Mouse (Mus musculus) forebrain, embryonic 10.5 days (tissue): ENCODE measurements around the gene Emc7. TPM values are rescaled to one million over a fixed set of nuclear protein-coding genes. Genes with fewer than 3 reads are reported as not detected.

Experiments
- DNase-seq: peaks from one replicate; pipeline ENCODE4 v3.0.0-alpha.2; 2017; ENCODE audit warnings: low spot score; ENCODE audit errors: extremely low spot score
- H3K27ac ChIP-seq: fragments of 300-500 bp; sonication (generic); 2 replicates; pipeline ENCODE4 v1.5.1; 2016; ENCODE audit warnings: mild to moderate bottlenecking
- H3K27me3 ChIP-seq: fragments of 300-500 bp; sonication (generic); 2 replicates; pipeline ENCODE4 v1.6.1; 2016; ENCODE audit warnings: mild to moderate bottlenecking; ENCODE audit not compliant: poor library complexity, severe bottlenecking
- H3K36me3 ChIP-seq: fragments of 300-500 bp; sonication (generic); replicated peaks from 2 replicates; pipeline ENCODE4 v1.6.1; 2016; ENCODE audit warnings: mild to moderate bottlenecking, moderate library complexity
- H3K4me1 ChIP-seq: fragments of 300-500 bp; sonication (generic); 2 replicates; pipeline ENCODE4 v1.6.1; 2016
- H3K4me3 ChIP-seq: fragments of 300-500 bp; sonication (generic); 2 replicates; pipeline ENCODE4 v1.5.1; 2016; ENCODE audit warnings: mild to moderate bottlenecking, moderate library complexity
- H3K9me3 ChIP-seq: fragments of 300-500 bp; sonication (generic); 2 replicates; pipeline ENCODE4 v1.6.1; 2016; ENCODE audit warnings: mild to moderate bottlenecking, moderate library complexity
- WGBS: fragments of 180-500 bp; shearing (Covaris S2); methylation state at CpG from one replicate; pipeline ENCODE4 v1.1.7; 2016; 5-methylcytosine and 5-hydroxymethylcytosine counted together
- polyA plus RNA-seq: library from polyadenylated mRNA; unstranded; fragments of >200 nt; fragmentation: Nextera tagmentation; extraction: Ambion mirVana; gene quantifications from 2 replicates; pipeline ENCODE4 v1.2.1, GENCODE M21; 2016

Gene Emc7
- polyA plus RNA-seq, 1 experiment from 2014 or later = 10.7 TPM

DNA sequence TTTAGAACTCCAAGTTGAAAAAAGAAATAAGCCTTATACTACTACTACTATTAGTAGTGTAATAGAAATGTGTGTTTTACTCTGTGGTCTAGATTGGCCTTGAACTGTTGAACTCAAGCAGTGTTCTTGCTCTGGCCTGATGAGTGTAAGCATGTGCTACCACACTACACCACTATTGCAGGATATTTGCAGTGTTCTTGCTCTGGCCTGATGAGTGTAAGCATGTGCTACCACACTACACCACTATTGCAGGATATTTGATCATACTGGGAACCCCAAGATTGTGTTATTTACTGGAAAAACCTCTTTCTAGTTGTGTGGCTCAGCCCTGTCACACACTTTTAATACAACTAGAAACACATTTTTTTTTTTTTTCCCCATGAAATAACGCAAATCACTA is 52.6 kb downstream of the Emc7 start:
- Histone ChIP-seq H3K27ac (no peak overlapping the region), H3K4me1 (no peaks in the 10 kb centered on the region), H3K4me3 (no peak overlapping the region), H3K9me3 (no peaks in the 10 kb centered on the region), H3K27me3 (no peaks in the 10 kb centered on the region), H3K36me3 (no peaks in the 10 kb centered on the region)
- WGBS = 90% methylated on average over 1 of the region's 1 CpGs
- DNase-seq = no peak

DNA sequence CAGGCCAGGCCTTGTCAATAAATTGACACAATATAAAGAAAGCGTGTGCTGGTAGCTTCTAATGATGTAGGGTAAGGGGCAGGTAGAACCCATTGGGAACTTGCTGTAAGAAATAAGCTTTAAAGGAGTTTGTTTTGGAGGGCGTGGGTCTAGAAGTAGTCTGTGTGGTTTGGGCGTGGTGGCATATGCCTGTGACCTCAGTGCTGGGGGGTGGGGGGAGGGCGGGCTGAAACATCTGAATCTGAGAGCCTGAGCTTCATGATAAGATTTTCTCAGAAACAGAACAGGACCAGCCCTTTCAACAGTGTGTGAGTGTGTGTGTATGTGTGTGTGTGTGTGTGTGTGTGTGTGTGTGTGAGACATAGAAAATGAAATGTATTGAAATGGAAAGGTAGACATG is 55.3 kb downstream of the Emc7 start:
- 91% methylated on average over 4 of the region's 4 CpGs for WGBS
- DNase-seq = no peak
- H3K27me3 ChIP-seq = no peaks in the 10 kb centered on the region
- no peak overlapping the region for H3K27ac ChIP-seq
- no peaks in the 10 kb centered on the region for H3K9me3 ChIP-seq
- no peaks in the 10 kb centered on the region for H3K36me3 ChIP-seq
- H3K4me3 ChIP-seq = no peak overlapping the region
- no peaks in the 10 kb centered on the region for H3K4me1 ChIP-seq

DNA sequence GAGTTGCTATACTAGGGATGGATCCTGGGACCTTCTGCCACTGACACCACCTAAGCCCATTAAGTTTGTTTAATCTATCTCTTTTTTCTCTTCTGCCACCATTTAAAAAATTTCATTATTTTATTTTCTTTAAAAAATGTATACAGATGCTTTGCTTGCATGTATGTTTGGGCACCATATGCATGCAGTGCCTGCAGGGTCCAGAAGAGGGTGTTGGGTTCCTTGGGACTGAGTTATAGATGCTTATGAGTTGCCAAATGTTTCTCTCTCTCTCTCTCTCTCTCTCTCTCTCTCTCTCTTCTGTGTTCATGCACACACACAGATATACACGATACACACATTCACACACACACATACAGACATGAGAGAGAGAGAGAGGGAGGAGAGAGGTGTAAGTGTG is 58.2 kb downstream of the Emc7 start:
- no peak for DNase-seq
- Histone ChIP-seq H3K36me3 (no peaks in the 10 kb centered on the region), H3K27me3 (no peaks in the 10 kb centered on the region), H3K4me3 (no peak overlapping the region), H3K4me1 (no peaks in the 10 kb centered on the region), H3K9me3 (no peaks in the 10 kb centered on the region), H3K27ac (no peak overlapping the region)
- WGBS = 89% methylated on average over 1 of the region's 1 CpGs

DNA sequence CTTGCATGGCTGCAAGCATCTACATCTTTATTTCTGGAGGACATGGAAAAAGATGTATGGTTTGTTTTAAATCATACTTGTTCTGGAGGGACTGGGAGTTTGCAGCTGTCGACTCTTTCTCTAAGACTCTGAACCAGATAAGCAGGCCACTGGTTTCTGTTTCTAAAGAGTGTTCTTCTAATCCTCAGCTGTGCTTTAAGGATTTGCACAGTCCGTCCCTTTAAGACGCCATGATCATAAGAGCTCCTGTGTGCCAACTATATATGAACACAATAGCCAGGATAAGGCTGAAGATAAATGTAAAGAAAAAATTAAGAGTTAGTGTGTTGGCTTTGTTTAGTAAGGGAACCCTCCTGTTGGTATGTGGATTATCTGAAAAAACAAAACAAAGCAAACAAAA is 61.9 kb downstream of the Emc7 start:
- Histone ChIP-seq H3K9me3 (no peaks in the 10 kb centered on the region), H3K4me1 (no peaks in the 10 kb centered on the region), H3K4me3 (no peak overlapping the region), H3K27me3 (no peaks in the 10 kb centered on the region), H3K36me3 (no peaks in the 10 kb centered on the region), H3K27ac (no peak overlapping the region)
- no peak for DNase-seq
- WGBS = 87% methylated on average over 3 of the region's 3 CpGs

DNA sequence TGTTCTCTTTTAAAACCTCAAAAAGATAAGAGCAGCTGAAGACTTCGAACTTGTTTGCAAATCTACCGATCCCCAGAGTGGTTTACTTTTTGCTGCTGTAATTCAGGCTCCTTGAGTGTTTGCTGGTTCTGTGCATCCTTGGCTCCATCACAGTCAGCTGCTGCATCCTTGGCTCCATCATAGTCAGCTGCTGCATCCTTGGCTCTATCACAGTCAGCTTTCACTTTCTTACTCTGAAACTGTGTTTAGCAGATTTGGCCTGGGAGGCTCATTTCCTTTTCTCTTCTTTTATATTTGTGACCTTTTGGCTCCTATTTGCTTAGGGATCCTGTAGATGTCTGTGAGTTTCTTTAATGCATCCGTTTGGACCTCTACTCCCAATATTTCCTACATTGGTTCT is 62.4 kb downstream of the Emc7 start:
- DNase-seq = no peak
- H3K27ac ChIP-seq = no peak overlapping the region
- H3K9me3 ChIP-seq = no peaks in the 10 kb centered on the region
- no peak overlapping the region for H3K4me3 ChIP-seq
- H3K36me3 ChIP-seq = no peaks in the 10 kb centered on the region
- H3K4me1 ChIP-seq = no peaks in the 10 kb centered on the region
- H3K27me3 ChIP-seq = no peaks in the 10 kb centered on the region
- 88% methylated on average over 3 of the region's 3 CpGs for WGBS

DNA sequence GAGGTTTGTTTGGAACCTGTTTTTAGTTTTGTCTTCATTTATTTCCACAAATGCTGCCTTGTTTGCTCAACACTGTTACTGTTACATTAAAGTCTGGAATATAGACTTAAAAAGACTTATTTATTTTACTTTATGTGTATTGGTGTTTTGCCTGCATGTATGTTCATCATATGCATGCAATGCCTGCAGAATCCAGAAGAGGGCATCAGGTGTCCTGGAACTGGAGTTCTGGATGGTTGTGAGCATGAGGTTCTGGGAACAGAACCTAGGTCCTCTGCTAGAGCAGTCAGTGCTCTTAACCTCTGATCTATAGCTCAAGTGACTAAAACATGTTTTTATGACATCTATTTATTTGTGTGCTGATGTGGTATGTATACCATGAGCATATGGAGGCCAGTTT is 63.7 kb downstream of the Emc7 start:
- Histone ChIP-seq H3K36me3 (no peaks in the 10 kb centered on the region), H3K27me3 (no peaks in the 10 kb centered on the region), H3K27ac (no peak overlapping the region), H3K9me3 (no peaks in the 10 kb centered on the region), H3K4me1 (no peaks in the 10 kb centered on the region), H3K4me3 (no peak overlapping the region)
- DNase-seq = no peak

DNA sequence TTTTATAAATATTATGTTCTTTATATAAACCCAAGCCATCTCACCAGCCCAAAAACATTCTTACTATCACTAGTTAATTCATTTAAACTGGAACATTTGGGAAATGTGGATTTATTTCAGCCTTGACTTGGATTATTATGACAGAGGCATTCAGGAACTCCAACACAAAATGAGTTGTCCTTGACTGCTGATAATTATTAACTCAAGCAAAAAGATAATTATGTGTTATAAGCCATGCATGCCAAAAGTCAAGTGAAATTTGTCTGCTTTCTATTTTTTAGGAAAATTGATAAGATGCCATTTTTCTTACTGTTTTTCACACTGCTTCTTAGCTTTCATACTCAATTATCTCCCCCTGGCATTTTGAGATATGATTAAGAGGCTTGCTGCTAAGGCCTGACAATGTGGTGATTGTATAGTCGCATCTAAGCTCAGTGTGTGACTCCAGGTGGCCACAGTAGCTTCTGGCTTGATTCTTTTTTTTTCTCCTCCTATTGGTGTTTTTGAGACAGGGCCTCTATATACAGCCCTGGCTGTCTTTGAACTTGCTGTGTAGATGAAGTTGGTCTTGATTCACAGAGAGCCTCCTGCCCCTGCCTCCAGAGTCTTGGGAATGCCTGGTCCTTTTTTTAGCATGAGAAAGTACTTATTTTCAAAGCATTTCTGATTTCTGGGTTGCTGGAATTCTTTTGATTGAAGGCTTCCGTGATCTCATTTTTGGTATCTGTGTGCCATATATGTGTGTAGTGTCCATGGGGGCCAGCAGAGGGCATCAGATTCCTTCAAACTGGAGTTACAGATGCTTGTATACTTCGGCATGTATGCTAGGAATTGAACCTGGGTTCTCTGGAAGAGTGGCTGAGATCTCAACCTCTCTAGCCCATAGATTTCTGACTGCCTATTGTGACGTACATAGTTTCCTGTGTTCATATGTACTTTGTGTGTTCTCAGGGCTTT is 66.0 kb downstream of the Emc7 start:
- no peaks in the 10 kb centered on the region for H3K4me1 ChIP-seq
- no peak for DNase-seq
- H3K36me3 ChIP-seq = no peaks in the 10 kb centered on the region
- no peaks in the 10 kb centered on the region for H3K9me3 ChIP-seq
- H3K27ac ChIP-seq = no peak overlapping the region
- no peak overlapping the region for H3K4me3 ChIP-seq
- WGBS = 91% methylated on average over 4 of the region's 4 CpGs
- no peaks in the 10 kb centered on the region for H3K27me3 ChIP-seq

Other genes starting within 250 kb of the Emc7 start
- 10.8 and 14.4 TPM in 2 replicates for gene Lpcat4, start 215.5 kb upstream of the Emc7 start, polyA plus RNA-seq
- 0.06 and 0.10 TPM in 2 replicates for gene Nutm1, start 195.7 kb upstream of the Emc7 start, polyA plus RNA-seq
- 224 TPM in 2 replicates for gene Nop10, start 193.1 kb upstream of the Emc7 start, polyA plus RNA-seq
- 8.0 and 10.1 TPM in 2 replicates for gene Slc12a6, start 189.2 kb upstream of the Emc7 start, polyA plus RNA-seq
- not detected in 2 replicates for gene Gm21985, start 188.7 kb upstream of the Emc7 start, polyA plus RNA-seq
- gene Emc4, start 87.0 kb upstream of the Emc7 start, polyA plus RNA-seq = 113 TPM in 2 replicates
- 43.0 and 44.7 TPM in 2 replicates for gene Katnbl1, start 75.8 kb upstream of the Emc7 start, polyA plus RNA-seq
- gene Chrm5, start 25.8 kb downstream of the Emc7 start, polyA plus RNA-seq = 0.09 TPM in 1 of 2 replicates, not detected in the other
- 6.2 and 6.7 TPM in 2 replicates for gene Aven, start 38.0 kb downstream of the Emc7 start, polyA plus RNA-seq